Mouse (Mus musculus) spleen, adult 2 months (tissue): ENCODE data around the gene Mrpl2.

ENCODE experiments used
- CTCF ChIP-seq: fragments of 200-500 bp; IDR thresholded peaks from 2 replicates; pipeline ENCODE4 v1.5.1; 2011; ENCODE audit warnings: mild to moderate bottlenecking, inconsistent platforms; ENCODE audit not compliant: insufficient read depth, insufficient read length, insufficient replicate concordance; ENCODE audit errors: extremely low read depth
- POLR2A ChIP-seq: fragments of 200-500 bp; IDR thresholded peaks from 2 replicates; pipeline ENCODE4 v1.6.1; 2011; ENCODE audit warnings: low read depth, low read length, inconsistent platforms

DNA sequence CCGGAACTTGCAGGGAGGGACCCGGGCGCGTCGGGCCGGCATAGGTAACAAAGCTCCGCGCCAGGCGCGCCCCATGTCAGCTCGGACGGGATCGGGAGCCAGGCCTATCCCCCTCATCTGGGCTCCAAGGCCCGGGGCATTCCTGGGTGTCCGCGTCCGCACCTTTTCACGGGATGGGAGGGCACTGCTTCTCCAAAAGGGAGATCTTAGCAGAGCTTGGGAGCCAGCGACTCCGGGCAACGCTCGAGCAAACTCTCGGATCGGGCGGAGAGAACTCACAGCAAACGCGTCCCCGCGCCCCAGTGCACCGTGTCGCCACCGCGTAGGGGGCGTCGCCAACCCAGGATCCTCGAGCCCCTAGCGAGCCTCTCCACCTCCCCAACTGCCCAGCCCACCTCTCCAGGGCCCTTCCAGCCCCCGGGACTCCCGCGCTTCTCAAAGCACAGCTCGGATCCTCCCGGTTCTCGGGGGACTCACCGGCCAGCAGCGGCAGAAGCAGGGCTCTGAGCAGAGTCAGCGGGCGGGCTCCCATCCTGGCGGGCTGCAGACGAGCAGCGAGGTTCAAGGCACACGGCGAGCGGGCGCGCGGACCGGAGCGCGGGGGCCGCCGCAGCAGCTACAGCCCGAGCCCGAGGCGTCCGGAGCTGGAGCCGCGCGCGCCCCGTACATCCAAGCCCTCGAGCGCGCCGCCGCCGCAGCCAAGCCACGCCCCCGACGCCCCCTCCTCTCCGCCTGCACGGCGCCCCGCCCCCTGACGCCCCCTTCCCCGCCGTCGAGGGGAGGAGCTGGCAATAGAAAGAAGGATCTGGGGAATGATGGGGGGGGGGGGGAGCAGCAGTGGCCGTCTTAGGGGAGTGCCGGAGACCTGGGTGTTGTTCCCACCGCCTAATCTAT is 17.0 kb upstream of the Mrpl2 start, which contains the start of gene Ptk7:
- TF ChIP-seq CTCF, result no peak
- TF ChIP-seq POLR2A, result no peak
